Mouse (Mus musculus) limb, embryonic 12.5 days (tissue): Measurements from ENCODE around the gene Ibsp. TPM values are rescaled to one million over a fixed set of nuclear protein-coding genes. Genes with fewer than 3 reads are reported as not detected.

Experiments used
- ATAC-seq: fragments of 200-750 bp; cut with Nextera tagmentation; 2 replicates; pipeline ENCODE4 v1.8.0; 2017; ENCODE audit warnings: low read depth, moderate TSS enrichment; ENCODE audit not compliant: insufficient number of reproducible peaks, insufficient read depth, low FRiP score, low TSS enrichment
- H3K27ac ChIP-seq: fragments of 300-500 bp; sonication (generic); 2 replicates; pipeline ENCODE4 v1.5.1; 2016; ENCODE audit warnings: mild to moderate bottlenecking, moderate library complexity
- H3K27me3 ChIP-seq: fragments of 300-500 bp; sonication (generic); 2 replicates; pipeline ENCODE4 v1.6.1; 2016; ENCODE audit warnings: mild to moderate bottlenecking, moderate library complexity
- H3K36me3 ChIP-seq: fragments of 300-500 bp; sonication (generic); 2 replicates; pipeline ENCODE4 v1.6.1; 2016; ENCODE audit warnings: mild to moderate bottlenecking, moderate library complexity
- H3K4me1 ChIP-seq: fragments of 300-500 bp; sonication (generic); replicated peaks from 2 replicates; pipeline ENCODE4 v1.6.1; 2016
- H3K4me2 ChIP-seq: fragments of 300-500 bp; sonication (generic); 2 replicates; pipeline ENCODE4 v1.6.1; 2016; ENCODE audit warnings: mild to moderate bottlenecking, moderate library complexity
- H3K4me3 ChIP-seq: fragments of 300-500 bp; sonication (generic); replicated peaks from 2 replicates; pipeline ENCODE4 v1.5.1; 2016; ENCODE audit warnings: mild to moderate bottlenecking
- H3K9ac ChIP-seq: fragments of 300-500 bp; sonication (generic); replicated peaks from 2 replicates; pipeline ENCODE4 v1.6.1; 2016; ENCODE audit warnings: mild to moderate bottlenecking, moderate library complexity
- H3K9me3 ChIP-seq: fragments of 300-500 bp; sonication (generic); 2 replicates; pipeline ENCODE4 v1.6.1; 2016; ENCODE audit warnings: mild to moderate bottlenecking, moderate library complexity
- WGBS: fragments of 180-500 bp; shearing (Covaris S2); methylation state at CpG from one replicate; pipeline ENCODE4 v1.1.7; 2016; 5-methylcytosine and 5-hydroxymethylcytosine counted together
- polyA plus RNA-seq: library from polyadenylated mRNA; unstranded; fragments of >200 nt; fragmentation: Nextera tagmentation; extraction: Ambion mirVana; gene quantifications from 2 replicates; pipeline ENCODE4 v1.2.1, GENCODE M21; 2016

Ibsp gene
- 0.86 TPM in 1 of 2 replicates, not detected in the other for polyA plus RNA-seq

DNA sequence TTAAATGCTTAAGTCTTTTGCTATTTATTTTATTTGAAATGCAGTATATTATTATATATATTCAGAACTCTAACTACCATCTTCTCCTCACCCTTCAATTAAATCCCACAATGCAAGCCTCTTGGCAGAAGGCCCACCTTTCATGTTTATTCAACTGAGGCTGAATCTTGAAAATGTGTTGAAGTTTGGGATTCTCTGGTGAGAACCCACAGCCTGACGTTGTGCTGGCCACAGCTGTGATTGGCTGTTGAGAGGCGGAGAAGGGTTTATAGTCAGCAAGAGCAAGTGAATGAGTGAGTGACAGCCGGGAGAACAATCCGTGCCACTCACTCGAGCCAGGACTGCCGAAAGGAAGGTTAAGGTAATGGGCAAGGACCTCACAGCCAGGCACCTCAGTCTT is at the start of gene Ibsp:
Gene Ibsp, plus strand, starts transcription at position 178 of the 400 bp plus-strand sequence.
- 73% methylated on average over 6 of the region's 6 CpGs for WGBS

GRCm38 (mm10) chr5:104251811-104252210 is 47.2 kb upstream of the Ibsp start:
- H3K36me3 ChIP-seq: no peaks in the 10 kb centered on the region
- H3K9me3 ChIP-seq: no peaks in the 10 kb centered on the region
- no peak overlapping the region for H3K9ac ChIP-seq
- no peak overlapping the region for H3K4me3 ChIP-seq
- no peak for ATAC-seq
- no peak overlapping the region for H3K4me2 ChIP-seq
- no peaks in the 10 kb centered on the region for H3K27me3 ChIP-seq
- H3K27ac ChIP-seq: no peak overlapping the region
- H3K4me1 ChIP-seq: no peaks in the 10 kb centered on the region
- 87% methylated on average over 5 of the region's 5 CpGs for WGBS

More for the DNA sequence above, at the start of gene Ibsp:
- Histone ChIP-seq H3K4me3 (no peak within 1 kb of the TSS), H3K4me1 (no peaks in the 10 kb centered on the region), H3K9me3 (no peaks in the 10 kb centered on the region), H3K27ac (no peak within 1 kb of the TSS), H3K9ac (no peak within 1 kb of the TSS), H3K27me3 (no peaks in the 10 kb centered on the region), H3K36me3 (no peaks in the 10 kb centered on the region), H3K4me2 (no peak within 1 kb of the TSS)
- no peak for ATAC-seq

GRCm38 (mm10) chr5:104256585-104256984 is 42.4 kb upstream of the Ibsp start:
- Histone ChIP-seq H3K27ac (no peak overlapping the region), H3K4me3 (no peak overlapping the region), H3K27me3 (no peaks in the 10 kb centered on the region), H3K9me3 (no peaks in the 10 kb centered on the region), H3K36me3 (no peaks in the 10 kb centered on the region), H3K4me2 (no peak overlapping the region), H3K9ac (no peak overlapping the region), H3K4me1 (no peaks in the 10 kb centered on the region)
- WGBS: 71% methylated on average over 3 of the region's 3 CpGs
- ATAC-seq: no peak

DNA sequence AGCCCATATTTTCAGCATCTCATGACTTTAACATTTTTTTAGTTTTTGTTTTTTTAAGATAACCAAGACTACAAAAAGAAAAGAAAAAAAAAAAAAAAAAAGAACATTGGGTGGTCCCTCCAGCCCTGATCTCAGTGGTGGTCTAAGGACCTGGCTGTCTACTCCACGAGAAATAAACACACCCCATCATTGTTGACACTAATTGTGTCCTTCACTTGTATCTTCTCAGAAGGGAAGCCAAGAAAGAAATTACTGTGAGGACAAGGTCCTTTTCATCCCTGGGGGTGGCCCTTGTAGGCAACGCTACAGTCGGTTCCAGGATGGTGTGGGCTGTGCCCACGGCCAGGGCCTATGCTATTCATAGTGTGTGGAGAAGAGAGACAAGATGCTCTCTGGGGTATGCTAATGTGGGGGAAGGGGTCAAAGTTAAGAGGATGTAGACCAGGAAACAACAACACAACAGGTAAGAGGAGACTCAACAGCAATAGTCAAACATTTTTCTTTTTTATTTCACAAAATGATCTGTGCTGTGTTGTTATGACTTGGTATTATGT is 37.0 kb upstream of the Ibsp start:
- no peaks in the 10 kb centered on the region for H3K4me1 ChIP-seq
- WGBS: 73% methylated on average over 4 of the region's 4 CpGs
- H3K9ac ChIP-seq: no peak overlapping the region
- H3K36me3 ChIP-seq: no peaks in the 10 kb centered on the region
- no peaks in the 10 kb centered on the region for H3K9me3 ChIP-seq
- ATAC-seq: no peak
- H3K27ac ChIP-seq: no peak overlapping the region
- no peaks in the 10 kb centered on the region for H3K27me3 ChIP-seq
- no peak overlapping the region for H3K4me2 ChIP-seq
- H3K4me3 ChIP-seq: no peak overlapping the region

DNA sequence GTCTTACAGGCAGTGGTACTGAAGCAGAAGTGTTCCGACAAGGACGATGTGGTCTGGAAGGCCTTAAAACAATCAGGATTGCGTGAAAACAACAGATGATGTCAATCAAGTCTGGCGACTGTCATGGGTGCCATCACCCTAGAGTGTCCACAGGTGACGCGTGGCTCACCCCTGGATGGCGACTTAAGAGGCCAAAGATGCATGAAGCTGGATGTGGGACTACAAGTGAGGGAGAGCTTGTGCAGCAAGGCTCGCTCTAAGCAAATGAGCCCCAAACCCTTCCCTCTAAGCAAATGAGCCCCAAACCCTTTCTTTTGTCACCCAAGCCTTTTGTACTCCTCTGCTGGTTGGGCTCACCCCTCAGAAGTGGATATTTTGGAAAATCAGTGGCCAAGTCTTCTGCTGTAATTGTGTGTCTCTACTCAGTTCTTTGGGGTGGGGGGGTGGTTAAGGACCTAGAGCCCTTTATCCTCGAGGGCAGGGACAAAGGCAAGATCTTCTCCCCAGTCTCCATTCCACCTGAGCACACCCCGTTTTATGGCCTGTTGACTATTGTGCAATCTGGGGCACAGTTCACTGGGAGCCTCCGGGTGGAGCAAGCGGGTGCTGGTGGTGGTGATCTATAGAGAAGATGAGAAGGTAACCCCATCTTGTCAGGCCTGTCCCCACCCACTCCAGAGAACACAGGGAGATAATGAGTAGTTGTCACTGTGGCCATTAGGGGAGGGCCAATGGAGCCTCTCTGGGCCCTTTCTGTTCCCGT is 35.8 kb upstream of the Ibsp start:
- Histone ChIP-seq H3K27me3 (no peaks in the 10 kb centered on the region), H3K4me3 (no peak overlapping the region), H3K9ac (no peak overlapping the region), H3K27ac (no peak overlapping the region), H3K36me3 (no peaks in the 10 kb centered on the region), H3K4me2 (no peak overlapping the region), H3K9me3 (no peaks in the 10 kb centered on the region), H3K4me1 (no peaks in the 10 kb centered on the region)
- WGBS: 88% methylated on average over 13 of the region's 13 CpGs
- no peak for ATAC-seq

DNA sequence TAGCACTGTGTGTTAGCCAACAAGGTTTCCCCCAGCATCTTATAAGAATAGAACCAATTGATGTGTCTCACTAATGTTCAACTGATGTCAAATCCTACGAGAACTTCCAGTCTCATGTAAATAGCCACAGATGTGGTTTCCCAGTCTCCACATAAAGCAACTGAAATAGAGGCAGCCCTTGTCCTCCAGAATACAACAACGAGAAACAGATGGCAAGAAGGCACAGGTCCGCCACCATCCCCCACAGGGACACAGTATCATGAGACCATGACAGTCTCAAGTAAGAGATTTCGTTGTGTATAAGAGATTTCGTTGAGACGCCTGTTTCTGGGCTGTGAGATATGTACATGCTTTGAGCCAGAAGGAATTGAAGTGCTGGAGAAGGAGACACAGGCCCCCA is 4.8 kb upstream of the Ibsp start:
- no peak overlapping the region for H3K4me2 ChIP-seq
- H3K9me3 ChIP-seq: no peaks in the 10 kb centered on the region
- WGBS: 50% methylated on average over 6 of the region's 6 CpGs
- H3K9ac ChIP-seq: no peak overlapping the region
- H3K4me1 ChIP-seq: no peaks in the 10 kb centered on the region
- H3K36me3 ChIP-seq: no peaks in the 10 kb centered on the region
- H3K27ac ChIP-seq: no peak overlapping the region
- no peak overlapping the region for H3K4me3 ChIP-seq
- no peaks in the 10 kb centered on the region for H3K27me3 ChIP-seq
- ATAC-seq: no peak

GRCm38 (mm10) chr5:104314073-104314472 is 15.1 kb downstream of the Ibsp start:
- 75% methylated on average over 1 of the region's 1 CpGs for WGBS
- no peaks in the 10 kb centered on the region for H3K9me3 ChIP-seq
- H3K9ac ChIP-seq: no peak overlapping the region
- H3K4me2 ChIP-seq: no peak overlapping the region
- no peak overlapping the region for H3K4me3 ChIP-seq
- H3K27me3 ChIP-seq: no peaks in the 10 kb centered on the region
- no peak overlapping the region for H3K27ac ChIP-seq
- H3K4me1 ChIP-seq: no peaks in the 10 kb centered on the region
- no peaks in the 10 kb centered on the region for H3K36me3 ChIP-seq
- no peak for ATAC-seq

DNA sequence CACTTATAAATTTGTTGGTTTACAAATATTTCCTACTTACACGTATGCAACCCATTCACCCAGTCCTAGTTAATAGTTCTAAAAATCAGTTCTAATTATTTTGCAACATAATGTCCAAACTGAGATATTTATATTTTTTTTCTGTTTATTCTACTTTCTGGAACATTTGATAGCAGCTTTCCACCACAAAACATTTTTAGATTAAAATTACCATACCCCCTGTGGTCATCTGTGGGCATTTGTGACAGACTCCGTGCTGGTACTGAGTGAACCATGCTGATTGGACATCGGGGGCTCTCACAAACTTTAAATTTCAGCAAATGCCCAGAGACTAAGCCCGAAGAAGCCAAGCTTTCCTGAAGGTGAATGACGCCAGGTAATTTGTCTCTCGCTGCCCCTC is 26.1 kb downstream of the Ibsp start, which contains the start of gene Mepe:
Gene Mepe, plus strand, starts transcription at position 301 of the 400 bp plus-strand sequence.
- ATAC-seq: no peak
- Histone ChIP-seq H3K4me2 (no peak within 1 kb of the TSS), H3K27me3 (no peaks in the 10 kb centered on the region), H3K27ac (no peak within 1 kb of the TSS), H3K9me3 (no peaks in the 10 kb centered on the region), H3K36me3 (no peaks in the 10 kb centered on the region), H3K9ac (no peak within 1 kb of the TSS), H3K4me3 (no peak within 1 kb of the TSS), H3K4me1 (no peaks in the 10 kb centered on the region)
- 86% methylated on average over 6 of the region's 6 CpGs for WGBS

- ATAC-seq: no peak
- H3K27me3 ChIP-seq: peaks cover 9% of the 10 kb centered on the region
- H3K4me1 ChIP-seq: no peaks in the 10 kb centered on the region
- no peaks in the 10 kb centered on the region for H3K36me3 ChIP-seq
- H3K9me3 ChIP-seq: 0 out of 2 replicates have a peak, but pooled peaks cover 5% of the 10 kb centered on the region
- H3K9ac ChIP-seq: no peak overlapping the region
- H3K4me2 ChIP-seq: no peak overlapping the region
- 77% methylated on average over 4 of the region's 4 CpGs for WGBS
- H3K27ac ChIP-seq: no peak overlapping the region
- H3K4me3 ChIP-seq: no peak overlapping the region
Observed at GRCm38 (mm10) chr5:104326884-104327283, 27.9 kb downstream of the Ibsp start.

GRCm38 (mm10) chr5:104327389-104327788 is 28.4 kb downstream of the Ibsp start:
- no peak overlapping the region for H3K4me3 ChIP-seq
- H3K4me2 ChIP-seq: no peak overlapping the region
- H3K36me3 ChIP-seq: no peaks in the 10 kb centered on the region
- 78% methylated on average over 8 of the region's 8 CpGs for WGBS
- peaks cover 9% of the 10 kb centered on the region for H3K27me3 ChIP-seq
- H3K9me3 ChIP-seq: 0 out of 2 replicates have a peak, but pooled peaks cover 5% of the 10 kb centered on the region
- no peaks in the 10 kb centered on the region for H3K4me1 ChIP-seq
- ATAC-seq: no peak
- H3K9ac ChIP-seq: no peak overlapping the region
- H3K27ac ChIP-seq: no peak overlapping the region

DNA sequence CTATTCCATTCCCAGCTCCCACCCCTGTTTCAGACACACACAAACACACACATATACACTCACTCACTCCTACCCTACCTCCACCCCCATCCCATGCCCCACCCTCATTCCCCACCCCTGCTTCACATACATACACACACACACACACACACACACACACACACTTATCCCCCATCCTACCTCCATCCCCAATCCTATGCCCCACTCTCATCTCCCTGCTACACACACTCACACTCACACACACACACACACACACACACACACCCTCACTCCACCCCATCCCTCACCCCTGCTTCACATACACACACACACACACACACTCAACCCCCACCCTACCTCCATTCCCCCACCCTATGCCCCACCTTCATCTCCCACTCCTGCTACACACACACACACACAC is 28.9 kb downstream of the Ibsp start:
- H3K4me2 ChIP-seq: no peak overlapping the region
- H3K9me3 ChIP-seq: 0 out of 2 replicates have a peak, but pooled peaks cover 5% of the 10 kb centered on the region
- no peaks in the 10 kb centered on the region for H3K36me3 ChIP-seq
- no peaks in the 10 kb centered on the region for H3K4me1 ChIP-seq
- no peak for ATAC-seq
- H3K9ac ChIP-seq: 0 out of 2 replicates have a peak overlapping the region, but pooled peaks have one; percentile 12
- no peak overlapping the region for H3K4me3 ChIP-seq
- H3K27ac ChIP-seq: no peak overlapping the region
- H3K27me3 ChIP-seq: peaks cover 9% of the 10 kb centered on the region
